Mouse (Mus musculus) G1E-ER4 (cell line): ENCODE data around the gene Rptor. TPM values are rescaled to one million over a fixed set of nuclear protein-coding genes. Genes with fewer than 3 reads are reported as not detected.

ENCODE experiments used
- GATA1 ChIP-seq: IDR thresholded peaks from one replicate; pipeline ENCODE4 v1.8.0; 2012; ENCODE audit warnings: low read length, inconsistent platforms
- polyA plus RNA-seq: library from polyadenylated mRNA; stranded (reverse); fragments of >175 nt; gene quantifications from 2 replicates; pipeline ENCODE4 v1.2.3, GENCODE M21; 2012

Gene Rptor
- polyA plus RNA-seq, 1 experiment, result 69.4 TPM

GRCm38 (mm10) chr11:119770985-119771384 is 168.3 kb downstream of the Rptor start:
- TF ChIP-seq GATA1, result no peak

GRCm38 (mm10) chr11:119772896-119773295 is 170.2 kb downstream of the Rptor start:
- no peak for TF ChIP-seq GATA1

GRCm38 (mm10) chr11:119775076-119775760 is 172.5 kb downstream of the Rptor start:
- no peak for TF ChIP-seq GATA1

GRCm38 (mm10) chr11:119777236-119777635 is 174.5 kb downstream of the Rptor start:
- no peak for TF ChIP-seq GATA1

- no peak for TF ChIP-seq GATA1
Observed at GRCm38 (mm10) chr11:119777872-119778271, 175.2 kb downstream of the Rptor start.

GRCm38 (mm10) chr11:119780290-119780689 is 177.6 kb downstream of the Rptor start:
- TF ChIP-seq GATA1, result no peak

GRCm38 (mm10) chr11:119781165-119781564 is 178.5 kb downstream of the Rptor start:
- TF ChIP-seq GATA1, result no peak

- TF ChIP-seq GATA1, result no peak
Observed at GRCm38 (mm10) chr11:119781726-119782125, 179.0 kb downstream of the Rptor start.

GRCm38 (mm10) chr11:119783653-119784052 is 180.9 kb downstream of the Rptor start:
- TF ChIP-seq GATA1, result no peak

GRCm38 (mm10) chr11:119784672-119785341 is 182.1 kb downstream of the Rptor start:
- no peak for TF ChIP-seq GATA1

GRCm38 (mm10) chr11:119785661-119786384 is 183.1 kb downstream of the Rptor start:
- TF ChIP-seq GATA1, result no peak

- TF ChIP-seq GATA1, result no peak
Observed at GRCm38 (mm10) chr11:119786385-119786880, 183.7 kb downstream of the Rptor start.

GRCm38 (mm10) chr11:119788488-119788887 is 185.8 kb downstream of the Rptor start:
- no peak for TF ChIP-seq GATA1

GRCm38 (mm10) chr11:119788919-119789713 is 186.4 kb downstream of the Rptor start:
- no peak for TF ChIP-seq GATA1

- TF ChIP-seq GATA1, result no peak
Observed at GRCm38 (mm10) chr11:119791923-119792564, 189.3 kb downstream of the Rptor start.
